Mouse (Mus musculus) adrenal gland, adult 18-20 months (tissue): ENCODE measurements around the gene Cd2. TPM values are rescaled to one million over a fixed set of nuclear protein-coding genes. Genes with fewer than 3 reads are reported as not detected.

ENCODE experiments used
- DNase-seq, 2 experiments: peaks; one replicate each; pipeline ENCODE4 v3.0.0; 2021 to 2022; ENCODE audit warnings: low spot score in 2 of 2
- total RNA-seq, 2 experiments: library from RNA; stranded (reverse); gene quantifications; 1 replicate in 1 of 2; 2 replicates in 1 of 2; pipeline ENCODE4 v1.2.3; 2021

Cd2 gene
- total RNA-seq, 2 experiments from 2014 or later: 0.76 to 1.5 TPM

DNA sequence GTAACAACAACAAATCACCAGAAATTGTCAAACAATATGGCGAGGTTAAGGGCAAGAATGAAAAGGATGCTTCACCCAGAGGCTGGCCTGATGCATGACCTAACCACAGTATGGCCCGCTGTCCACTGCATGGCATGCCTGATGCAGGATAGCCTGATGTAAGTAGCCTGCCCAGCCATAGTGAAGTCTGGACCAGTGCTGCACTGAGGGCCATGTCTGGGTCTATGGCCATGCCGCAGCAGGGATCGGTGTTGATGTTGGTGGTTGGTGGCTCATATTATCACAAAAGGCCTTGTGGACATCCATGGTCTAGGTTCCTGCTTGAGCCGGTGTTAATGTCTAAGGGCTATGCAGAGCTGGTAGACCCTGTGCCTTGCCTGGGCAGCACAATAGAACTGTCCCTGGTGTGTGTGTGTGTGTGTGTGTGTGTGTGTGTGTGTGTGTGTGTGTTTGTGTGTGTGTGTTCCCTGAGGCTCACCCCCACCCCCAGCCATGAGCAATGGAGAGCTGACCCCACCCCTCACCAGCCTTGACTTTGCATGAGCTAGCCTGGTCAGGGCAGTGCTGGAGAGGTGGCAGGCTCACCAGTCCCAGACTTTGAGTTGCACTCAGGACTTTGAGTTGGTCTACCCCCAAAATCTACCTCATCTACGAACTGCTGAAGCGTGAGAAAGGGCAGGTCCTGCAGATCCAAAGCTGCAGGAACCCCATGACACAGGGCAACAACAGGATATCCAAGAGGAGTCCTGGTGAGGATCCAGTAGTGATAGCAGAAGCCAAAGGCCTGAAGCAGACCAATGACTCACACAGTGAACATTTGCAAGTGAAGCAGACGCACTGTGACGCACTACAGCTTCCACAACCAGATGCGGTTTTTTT lies 7.0 kb upstream of the Cd2 start:
- DNase-seq: peak in 1 of 2 experiments; percentile 29

DNA sequence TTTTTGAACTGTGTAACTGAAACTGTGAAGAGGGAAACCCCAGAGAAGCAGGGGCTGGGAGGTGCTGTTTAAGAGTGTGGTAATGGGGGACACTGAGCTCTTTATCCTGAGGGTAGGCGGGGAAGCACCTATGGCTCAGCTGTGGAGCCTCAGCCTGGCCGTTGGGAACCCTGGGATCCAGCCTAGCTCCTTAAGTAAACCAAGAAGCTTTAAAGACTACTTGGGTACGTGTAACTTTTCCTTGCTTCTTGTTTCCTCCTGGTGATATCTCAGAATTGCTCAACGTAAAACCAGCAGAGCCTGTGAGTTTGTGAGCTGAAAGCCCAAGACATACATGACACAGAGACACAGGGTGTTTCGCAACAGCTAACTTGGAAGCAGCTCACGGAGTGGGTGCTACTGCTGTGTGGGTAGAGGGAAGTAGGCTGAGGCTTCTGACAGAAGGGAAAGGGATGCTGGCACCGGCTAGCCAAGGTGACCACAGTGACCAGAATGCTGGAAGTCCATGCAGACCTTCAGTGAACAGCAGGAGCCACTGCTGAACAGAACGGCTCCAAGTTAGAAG lies 5.9 kb upstream of the Cd2 start:
- no peak for DNase-seq

DNA sequence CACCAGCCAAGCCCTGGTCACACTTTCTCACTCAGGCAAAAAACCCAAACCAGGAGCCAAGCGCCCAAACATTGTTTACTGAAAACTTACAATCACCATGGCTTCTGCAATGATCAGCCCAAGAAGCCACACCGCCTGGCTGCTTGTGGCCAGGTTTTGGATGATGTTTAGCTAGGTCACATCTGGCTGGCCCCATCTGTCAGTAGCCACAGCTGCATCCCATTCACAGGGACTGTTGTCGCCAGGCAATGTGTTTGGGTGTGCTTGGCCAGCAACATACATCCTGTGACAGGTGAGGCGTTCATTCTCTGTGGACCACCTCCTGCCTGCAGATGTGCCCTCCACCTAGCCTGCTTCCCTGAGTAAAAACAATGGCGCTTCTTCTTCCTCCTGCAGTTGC lies 4.9 kb upstream of the Cd2 start:
- no peak for DNase-seq

DNA sequence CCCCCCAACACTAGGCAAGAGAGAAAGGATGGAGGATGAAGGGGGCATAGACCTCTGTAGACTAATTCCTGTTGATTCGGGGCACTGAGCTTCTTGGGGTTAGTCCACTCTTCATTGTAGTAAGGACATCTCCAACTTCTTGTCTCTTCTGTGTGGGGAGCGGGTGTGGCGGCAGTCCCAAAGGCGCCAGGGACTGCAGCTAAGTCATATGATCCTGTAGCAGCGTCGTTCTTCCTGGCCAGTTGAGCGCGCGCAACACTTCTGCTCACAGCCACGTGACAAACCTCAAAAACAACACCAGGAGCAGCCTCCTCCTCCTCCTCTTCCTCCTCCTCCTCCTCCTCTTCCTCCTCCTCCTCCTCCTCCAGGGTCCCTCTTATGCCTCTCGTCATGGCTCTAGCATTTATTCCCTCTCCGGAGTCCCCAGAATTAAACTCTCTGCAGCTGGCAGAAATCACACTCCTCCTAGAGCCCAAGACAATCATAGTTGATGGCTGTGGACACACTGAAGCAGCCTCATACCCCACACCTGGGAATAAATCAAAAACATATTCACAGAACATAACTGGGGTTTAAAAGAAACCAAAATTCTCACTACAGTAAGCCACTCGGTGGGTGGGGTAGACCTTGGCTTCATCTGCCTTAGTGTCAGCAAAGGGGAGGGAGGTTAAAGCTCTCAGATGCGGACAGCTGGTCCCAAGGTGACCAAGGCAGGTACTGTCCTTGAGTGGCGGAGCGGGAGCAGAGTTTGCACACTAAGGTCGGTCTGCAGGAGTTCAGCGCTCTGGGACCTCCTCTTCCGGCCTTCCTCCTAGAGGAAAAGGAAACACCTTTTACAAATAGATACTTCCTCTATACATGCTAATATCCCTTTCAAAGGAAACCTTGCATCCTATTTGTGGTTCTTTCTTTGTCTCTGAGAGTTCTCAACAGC lies 3.1 kb upstream of the Cd2 start:
- DNase-seq: no peak

DNA sequence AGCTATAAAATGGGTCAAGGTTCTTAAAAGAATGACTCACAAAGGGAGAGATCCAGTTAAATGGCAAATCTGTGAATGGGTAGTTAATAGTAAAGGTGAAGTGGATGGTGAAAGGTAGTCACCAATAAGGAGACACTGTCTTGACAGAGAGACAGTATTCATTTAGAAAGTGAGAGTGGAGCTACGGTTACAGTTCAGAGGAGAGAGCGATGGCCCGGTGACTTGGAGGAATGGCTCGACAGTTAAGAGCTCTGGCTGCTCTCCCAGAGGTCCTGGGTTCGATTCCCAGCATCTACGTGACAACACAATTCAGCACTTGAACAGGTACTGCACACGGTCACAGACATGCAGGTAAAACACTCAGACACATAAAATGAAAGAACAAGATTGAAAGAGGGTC lies 2.3 kb upstream of the Cd2 start:
- DNase-seq: no peak

DNA sequence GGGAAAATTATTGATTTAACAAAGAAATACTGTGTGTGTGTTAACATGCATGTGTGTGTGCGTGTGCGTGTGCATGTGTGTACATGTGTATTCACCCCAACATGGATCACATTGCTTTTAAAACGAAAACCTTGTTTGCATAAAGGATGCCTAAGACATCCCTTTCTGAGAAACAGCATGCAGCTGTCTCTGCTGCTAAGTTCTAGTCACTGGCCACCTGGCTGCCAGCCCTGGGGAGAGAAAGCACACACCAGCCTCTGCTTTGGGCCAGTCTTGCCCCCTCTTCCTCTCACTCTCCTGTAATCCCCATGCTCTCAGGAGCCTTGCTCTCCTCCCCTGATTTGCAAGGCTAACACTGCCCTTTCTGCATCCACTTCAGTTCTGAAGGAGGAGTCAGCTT lies 1.7 kb upstream of the Cd2 start:
- no peak for DNase-seq

DNA sequence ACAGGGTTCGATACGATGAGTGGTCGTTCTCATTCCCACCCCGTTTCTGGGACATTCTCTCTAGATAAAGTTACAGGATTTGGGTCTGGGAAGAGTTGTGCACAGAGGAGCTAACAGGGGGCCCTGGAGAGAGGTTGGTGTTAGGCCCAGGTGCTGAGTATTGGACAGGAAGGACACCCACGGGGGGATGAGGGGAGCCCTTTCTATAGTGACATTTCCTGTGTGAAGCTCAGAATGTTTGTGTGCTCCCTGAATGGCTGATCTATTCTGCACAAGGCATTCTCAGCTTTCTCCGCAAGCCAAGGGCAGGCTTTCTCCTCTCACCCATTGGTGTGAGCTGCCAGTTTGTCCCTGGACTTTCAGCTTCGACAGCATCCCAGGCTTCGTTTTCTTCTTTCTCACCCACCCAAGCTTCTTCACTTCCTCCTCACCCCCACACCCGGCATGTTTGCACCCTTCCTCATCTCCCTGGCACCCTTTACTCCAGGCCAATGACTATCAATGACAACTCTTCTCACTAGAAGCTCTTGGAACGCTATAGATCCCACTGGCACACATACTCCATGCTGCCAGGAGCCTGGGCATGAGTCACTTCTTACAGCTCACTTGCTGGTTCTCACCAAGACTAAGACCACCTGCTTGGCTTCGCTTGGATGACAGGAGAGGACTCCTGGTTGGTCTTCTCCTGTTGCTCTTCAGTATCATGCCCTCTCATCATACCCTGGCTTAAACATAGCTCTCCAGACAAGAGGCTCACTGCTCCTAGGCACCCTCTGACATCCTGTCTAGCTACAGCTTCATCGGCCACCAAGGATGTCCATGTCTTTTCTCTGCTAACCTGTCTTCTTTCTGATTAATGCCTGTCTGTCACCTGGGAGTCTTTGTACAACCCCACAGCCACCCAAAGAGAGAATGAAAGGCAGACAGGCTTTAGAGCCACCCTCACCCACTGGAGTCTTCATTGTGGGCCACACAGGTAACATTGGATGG lies 1.1 kb downstream of the Cd2 start:
- no peak for DNase-seq

DNA sequence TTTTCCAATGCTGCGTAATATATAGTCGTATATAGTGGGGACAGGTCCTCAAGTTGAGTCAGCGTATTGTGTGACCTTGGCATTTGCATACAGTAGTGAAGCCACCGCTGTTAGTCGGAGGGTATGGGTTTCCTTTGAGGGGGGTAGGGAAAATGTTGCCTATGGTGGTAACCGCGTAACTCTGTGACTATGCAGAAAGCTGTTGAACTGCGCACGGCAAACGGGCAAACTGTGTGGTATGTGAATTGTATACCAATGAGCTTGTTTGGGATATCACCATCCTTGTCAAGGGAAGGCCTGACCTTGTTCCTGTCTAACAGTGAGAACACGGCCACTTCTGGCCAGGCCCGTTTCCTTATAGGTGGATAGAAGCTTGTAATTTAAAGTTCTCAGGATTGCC lies 1.9 kb downstream of the Cd2 start:
- DNase-seq: no peak

DNA sequence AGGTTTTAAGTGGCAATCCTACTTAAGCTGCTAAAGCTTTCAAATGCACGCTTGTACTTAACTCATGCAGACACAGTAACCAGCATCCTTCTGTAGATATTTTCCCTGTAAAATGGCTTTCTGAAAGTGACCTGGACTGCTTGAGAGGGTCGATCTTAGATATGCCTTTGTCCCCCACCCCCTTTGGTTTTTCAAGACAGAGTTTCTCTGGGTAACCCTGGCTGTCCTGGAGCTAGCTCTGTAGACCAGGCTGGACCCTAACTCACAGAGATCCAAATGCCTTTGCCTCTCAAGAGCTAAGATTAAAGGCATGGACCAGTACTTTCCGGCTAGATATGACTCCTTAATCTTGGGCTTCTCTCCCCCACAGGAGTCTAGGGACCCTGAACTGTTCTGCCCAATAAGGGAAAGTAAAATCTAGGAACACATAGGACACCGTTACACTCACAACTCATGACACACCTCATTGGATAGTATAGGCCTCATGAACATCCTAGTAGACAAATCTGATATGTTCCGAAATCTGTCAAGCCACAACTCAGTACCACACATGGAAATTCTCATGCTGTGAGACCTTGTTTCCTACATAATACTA lies 2.6 kb downstream of the Cd2 start:
- no peak for DNase-seq

DNA sequence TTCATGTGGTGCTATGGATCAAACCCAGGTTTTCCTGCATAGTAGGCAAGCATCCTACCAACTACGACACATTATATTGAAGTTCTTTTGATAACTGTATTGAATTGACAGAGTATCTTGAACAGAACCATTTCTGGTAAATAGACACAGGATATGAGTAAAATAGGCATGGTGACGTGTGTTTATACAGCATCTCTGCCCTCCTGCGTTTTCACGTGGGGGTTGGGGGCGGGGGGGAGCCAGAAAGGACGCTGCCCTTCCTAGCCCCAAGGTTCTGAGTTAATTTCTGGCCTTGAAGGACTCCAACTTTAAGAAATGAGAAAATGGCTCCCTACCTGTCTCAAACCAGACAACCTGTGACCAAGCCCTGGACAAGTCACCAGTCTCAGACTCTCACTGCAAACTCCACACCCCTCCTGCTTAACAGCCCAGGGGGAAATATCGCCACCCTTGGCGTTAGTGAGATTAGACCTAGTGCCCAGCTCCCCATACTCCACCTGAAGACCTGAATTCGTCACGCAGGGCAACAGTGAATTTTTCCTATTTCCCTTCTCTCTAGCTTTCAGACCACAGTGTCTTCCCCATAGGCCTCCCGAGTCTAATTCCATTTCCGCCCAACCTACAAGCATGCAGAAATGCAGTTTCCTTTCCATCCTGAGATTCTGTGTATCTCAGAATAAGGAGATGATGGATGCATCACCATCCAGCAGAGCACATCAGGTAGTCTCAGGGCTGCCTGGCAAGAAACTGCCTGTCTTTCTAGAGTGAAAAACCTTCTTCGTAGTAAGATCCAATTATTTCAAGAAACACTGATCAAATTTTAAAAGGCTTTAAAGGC lies 3.7 kb downstream of the Cd2 start:
- no peak for DNase-seq

DNA sequence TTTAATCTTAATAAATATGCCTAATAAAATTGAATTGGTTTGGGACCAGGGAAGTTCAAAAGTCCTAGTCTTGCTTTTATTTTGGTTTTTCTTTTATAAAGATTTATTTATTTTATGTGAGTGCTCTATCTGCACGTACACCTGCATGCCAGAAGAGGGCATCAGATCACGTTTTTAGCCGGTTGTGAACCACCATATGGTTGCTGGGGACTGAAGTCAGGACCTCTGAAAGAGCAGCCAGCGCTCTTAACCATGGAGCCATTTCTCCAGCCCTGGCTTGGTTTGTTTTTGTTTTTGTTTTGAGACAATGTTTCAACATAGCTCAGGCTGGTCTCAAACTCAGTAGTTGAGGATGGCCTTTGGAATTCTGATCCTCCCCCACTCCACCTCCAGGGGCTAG lies 4.3 kb downstream of the Cd2 start:
- DNase-seq: no peak

DNA sequence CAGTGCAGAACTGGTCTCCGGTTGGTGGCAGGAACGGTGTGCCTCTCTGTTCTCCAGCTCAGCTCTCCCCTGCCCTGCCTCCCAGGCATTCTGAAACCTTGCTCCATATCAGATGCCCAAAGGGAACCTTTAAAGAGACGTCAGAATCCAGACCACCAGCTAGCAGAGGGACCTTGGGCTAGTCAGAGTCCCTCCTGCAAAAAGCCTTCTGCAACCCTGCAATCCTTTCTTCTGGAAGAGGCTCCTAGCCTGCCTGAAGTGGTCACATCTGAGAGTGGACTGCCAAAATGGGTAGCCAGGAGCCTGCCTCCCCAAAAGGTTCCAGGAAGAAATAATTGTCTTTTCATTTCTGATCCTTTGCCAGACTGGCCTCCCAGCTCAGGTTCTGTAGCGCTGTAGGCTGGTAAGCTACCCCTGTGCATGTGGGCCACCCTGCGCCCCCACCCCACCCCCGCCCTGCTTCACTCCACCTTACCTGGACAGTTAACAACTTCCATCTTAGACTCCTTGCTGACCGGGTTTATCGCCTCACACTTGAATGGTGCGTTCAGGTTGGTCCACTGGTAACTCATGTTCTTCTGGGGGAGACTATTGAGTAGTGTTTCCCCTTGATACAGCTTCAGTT lies 5.1 kb downstream of the Cd2 start:
- no peak for DNase-seq

DNA sequence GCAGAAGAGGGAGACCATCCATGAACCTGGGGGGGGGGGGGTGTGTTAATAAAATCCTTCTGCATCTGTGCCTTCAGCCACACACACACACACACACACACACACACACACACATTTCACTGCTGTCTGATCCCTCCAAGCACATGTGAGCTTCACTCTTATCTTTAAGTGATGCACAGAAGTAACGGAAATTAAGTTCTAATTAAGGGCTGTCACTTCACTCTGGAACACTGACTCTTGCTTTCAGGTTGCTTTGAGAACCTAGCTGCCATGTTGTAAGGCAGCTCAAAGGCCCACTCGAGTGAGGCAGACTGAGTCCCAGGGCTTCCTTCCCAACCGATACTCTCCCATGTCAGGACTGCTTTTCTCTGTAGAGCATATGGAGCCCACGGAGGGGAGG lies 5.9 kb downstream of the Cd2 start:
- no peak for DNase-seq

DNA sequence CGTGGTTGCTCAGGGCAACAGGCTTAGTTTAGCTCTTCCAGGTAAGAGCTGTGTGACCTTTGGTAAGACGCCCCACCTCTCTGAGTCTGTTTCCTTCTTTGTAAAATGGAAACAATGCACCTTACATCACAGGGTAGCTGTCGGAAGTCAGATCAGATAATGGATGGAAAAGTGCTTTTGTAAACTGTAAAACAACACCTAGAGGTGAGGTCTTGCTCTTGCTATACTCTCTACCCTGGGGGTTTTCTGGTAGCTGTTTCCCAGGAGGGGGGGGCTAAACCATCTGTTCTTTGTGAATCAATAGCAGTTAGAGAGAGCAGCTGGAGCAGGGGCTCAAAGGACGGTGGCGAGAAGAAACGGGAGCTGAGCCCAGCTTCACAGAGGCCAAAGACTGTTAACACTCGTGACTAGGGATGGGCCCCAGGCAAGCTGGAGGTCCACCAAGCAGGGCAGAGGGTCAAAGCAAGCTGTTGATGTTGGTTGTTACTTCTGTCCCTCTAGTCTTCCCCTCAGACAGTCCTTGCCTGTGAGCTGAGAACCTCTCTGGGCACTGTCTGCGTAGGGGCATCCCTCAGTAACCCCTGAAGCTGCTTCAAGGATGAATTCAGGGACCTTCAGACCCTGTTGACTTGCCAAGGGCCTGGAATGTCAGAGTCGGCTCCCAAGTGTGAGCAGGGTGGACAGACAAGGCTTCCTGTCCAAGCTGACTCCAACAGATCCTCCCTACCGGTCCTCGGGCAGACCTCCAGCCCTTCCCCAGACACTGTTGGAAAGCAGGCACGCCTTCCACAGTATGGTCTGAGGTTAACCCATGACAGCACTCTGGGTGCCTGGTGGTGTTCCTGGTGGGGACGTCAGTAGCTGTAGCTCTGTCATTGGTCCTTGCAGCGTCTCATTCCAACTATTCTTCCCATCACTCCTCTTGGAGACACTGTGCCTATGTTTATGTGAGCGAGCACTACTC lies 7.1 kb downstream of the Cd2 start:
- DNase-seq: no peak

DNA sequence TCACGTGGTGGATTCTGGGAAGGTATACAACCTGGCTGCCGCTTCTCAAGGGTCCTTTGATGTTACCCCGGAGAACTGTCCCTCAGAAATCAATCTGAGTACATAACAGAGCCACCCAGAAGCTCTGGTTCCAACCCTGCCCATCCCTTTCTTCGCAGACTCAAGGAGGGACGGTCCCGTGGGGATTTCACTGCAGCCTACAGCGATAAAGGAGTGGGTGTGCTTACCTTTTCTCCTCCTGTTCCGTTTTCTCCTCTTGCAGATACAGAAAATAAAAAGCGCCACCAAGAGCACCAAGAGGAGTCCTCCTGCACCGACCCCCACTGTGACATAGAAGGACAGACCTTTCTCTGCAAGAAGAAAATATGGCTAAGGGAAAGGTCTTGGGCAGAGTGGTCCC lies 8.2 kb downstream of the Cd2 start:
- DNase-seq: no peak

DNA sequence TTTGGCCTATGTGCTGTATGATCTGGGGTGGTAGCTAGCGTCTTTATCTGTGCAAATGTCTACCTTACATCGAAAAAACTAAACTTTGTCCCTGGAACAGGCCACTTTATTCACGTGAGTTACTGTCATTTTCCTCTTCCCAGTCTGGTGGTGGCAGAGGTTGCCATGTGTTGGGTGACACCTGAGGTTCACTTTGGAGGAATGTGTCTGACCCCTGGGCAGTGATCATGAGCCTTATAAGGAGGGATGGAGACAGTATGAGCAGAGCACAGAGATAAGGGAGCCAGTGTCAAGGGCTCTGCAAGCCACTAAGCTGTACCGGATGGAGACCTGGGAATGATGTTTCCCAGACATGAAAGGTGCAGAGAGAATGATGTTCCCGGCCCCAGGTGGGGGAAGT lies 9.3 kb downstream of the Cd2 start:
- DNase-seq: no peak

DNA sequence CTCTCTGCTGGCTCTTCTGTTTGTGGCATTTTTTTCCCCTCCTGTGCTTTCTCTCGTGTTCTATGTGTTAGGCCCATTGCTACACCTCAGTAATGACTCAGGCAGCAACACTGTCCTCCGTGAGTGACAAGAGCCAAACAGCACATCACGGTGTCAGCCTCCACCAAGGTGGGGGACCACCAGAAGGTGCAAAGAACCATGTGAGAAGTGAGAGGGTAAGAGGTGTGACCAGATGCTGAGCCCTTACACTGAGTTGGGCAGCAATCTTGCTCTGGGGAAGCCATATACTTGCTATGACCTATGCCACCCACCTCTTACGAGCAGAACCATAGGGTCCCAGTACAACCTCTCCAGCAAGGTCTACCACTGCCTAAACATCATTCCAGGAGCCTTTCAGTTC lies 9.9 kb downstream of the Cd2 start:
- DNase-seq: no peak
